Mouse (Mus musculus): Measurements from ENCODE around the gene Dtx4. TPM values are rescaled to one million over a fixed set of nuclear protein-coding genes. Genes with fewer than 3 reads are reported as not detected.

Dtx4 gene
- polyA plus RNA-seq, 1 experiment from 2014 or later, result 2.1 TPM

DNA sequence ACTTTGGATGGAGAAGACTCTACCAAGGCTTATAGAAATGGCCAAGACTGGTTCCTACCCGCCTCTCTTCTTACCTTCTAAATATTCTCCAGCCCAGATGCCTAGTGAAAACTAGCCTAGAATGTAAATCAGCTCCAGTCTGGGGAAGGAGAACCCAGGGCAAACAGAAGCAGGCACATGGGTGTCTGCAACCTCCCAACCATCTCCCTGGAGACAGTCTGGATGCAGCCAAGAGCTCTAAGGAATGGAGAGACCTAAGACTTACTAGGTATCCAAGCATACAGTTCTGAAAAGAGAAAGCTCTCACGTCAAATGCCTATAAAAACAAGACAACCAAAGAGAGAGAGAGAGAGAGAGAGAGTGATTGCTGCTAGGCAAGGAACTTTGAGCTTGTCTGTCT, 3.3 kb downstream of the Dtx4 start:
- Histone ChIP-seq H3K9ac (replicated peaks) (no peak overlapping the region), H3K4me1 (ENCODE audit: insufficient read depth) (peaks cover 6% of the 10 kb centered on the region), H3K9me3 (ENCODE audit: low read length) (no peaks in the 10 kb centered on the region), H3K4me2 (ENCODE audit: low read depth, low read length) (no peak overlapping the region), H3K27ac (ENCODE audit: low read depth) (no peak overlapping the region), H3K27me3 (ENCODE audit: insufficient read depth, low read length) (no peaks in the 10 kb centered on the region; the same call in 1 of the 2 replicates), H3K36me3 (replicated peaks; ENCODE audit: insufficient read depth, low read length) (no peaks in the 10 kb centered on the region), H3K4me3 (ENCODE audit: low read depth, low read length) (no peak overlapping the region)
- ATAC-seq, result no peak
- no peak for DNase-seq
- no peak for TF ChIP-seq EP300 (IDR thresholded peaks at IDR 0.05; ENCODE audit: low read depth)
- TF ChIP-seq CTCF (IDR thresholded peaks at IDR 0.05; ENCODE audit: low read depth), result no peak
- WGBS (ENCODE audit: insufficient replicate concordance), result 73% methylated on average over 2 of the region's 2 CpGs

DNA sequence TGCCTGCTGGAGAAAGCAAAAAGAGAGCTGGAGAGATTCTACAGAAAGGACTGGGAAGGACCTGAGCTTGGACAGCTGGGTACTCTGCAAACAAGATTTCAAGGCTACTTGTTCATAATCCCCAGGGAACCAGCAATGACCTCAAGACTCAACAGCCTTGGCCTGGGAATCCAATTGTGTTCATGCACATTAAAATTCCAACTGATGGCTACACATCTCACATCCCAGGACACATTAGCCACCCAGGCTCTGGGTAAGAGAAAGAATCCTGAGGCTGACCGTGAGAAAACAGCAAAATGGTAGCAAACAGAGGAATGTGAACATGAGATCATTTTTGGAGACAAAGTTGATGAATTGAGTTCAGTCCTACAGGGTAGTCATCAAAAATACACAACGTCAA, 5.0 kb downstream of the Dtx4 start:
- H3K36me3 ChIP-seq (replicated peaks; ENCODE audit: insufficient read depth, low read length), result peaks cover 4% of the 10 kb centered on the region; the same call in 1 of the 2 replicates
- H3K4me2 ChIP-seq (ENCODE audit: low read depth, low read length), result no peak overlapping the region
- ATAC-seq (no peak), DNase-seq (no peak)
- 85% methylated on average over 2 of the region's 2 CpGs for WGBS (ENCODE audit: insufficient replicate concordance)
- H3K9me3 ChIP-seq (ENCODE audit: low read length), result no peaks in the 10 kb centered on the region
- H3K9ac ChIP-seq (replicated peaks), result no peak overlapping the region
- no peak overlapping the region for H3K4me3 ChIP-seq (ENCODE audit: low read depth, low read length)
- no peak for TF ChIP-seq EP300 (IDR thresholded peaks at IDR 0.05; ENCODE audit: low read depth)
- peaks cover 6% of the 10 kb centered on the region for H3K4me1 ChIP-seq (ENCODE audit: insufficient read depth)
- no peaks in the 10 kb centered on the region; the same call in 1 of the 2 replicates for H3K27me3 ChIP-seq (ENCODE audit: insufficient read depth, low read length)
- no peak overlapping the region for H3K27ac ChIP-seq (ENCODE audit: low read depth)

DNA sequence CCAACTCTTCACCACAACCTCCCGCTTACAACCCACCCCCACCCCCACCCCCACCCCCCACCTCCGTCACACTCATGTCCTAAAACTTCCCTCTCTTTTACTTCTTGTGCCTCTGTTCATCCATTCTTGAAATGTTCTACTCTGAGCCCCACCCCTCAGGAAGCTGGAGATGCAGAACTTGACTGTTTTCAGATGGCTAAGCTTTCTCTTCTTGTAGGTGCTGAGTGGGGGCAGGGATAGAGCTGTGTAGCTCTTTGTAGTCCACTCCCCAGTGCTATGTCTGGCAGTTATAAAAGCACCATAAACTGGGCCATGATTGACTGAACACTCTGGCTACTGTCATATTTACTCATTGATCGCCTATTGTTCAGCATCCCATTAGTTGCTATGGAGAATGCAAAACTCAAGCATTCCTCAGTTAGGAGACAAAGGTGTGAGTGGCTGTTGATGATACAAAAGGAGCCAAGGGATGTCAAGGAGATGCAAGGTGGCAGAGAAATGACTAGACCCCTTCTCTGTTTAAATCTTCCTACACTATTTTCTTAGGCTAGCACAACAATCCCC, 6.2 kb downstream of the Dtx4 start:
- Histone ChIP-seq H3K27ac (ENCODE audit: low read depth) (no peak overlapping the region), H3K4me3 (ENCODE audit: low read depth, low read length) (no peak overlapping the region), H3K4me1 (ENCODE audit: insufficient read depth) (no peaks in the 10 kb centered on the region; the same call in 1 of the 2 replicates), H3K4me2 (ENCODE audit: low read depth, low read length) (no peak overlapping the region), H3K27me3 (ENCODE audit: insufficient read depth, low read length) (no peaks in the 10 kb centered on the region), H3K9me3 (ENCODE audit: low read length) (no peaks in the 10 kb centered on the region), H3K36me3 (replicated peaks; ENCODE audit: insufficient read depth, low read length) (peaks cover 6% of the 10 kb centered on the region), H3K9ac (replicated peaks) (no peak overlapping the region)
- TF ChIP-seq CTCF (IDR thresholded peaks at IDR 0.05; ENCODE audit: low read depth) (no peak), EP300 (IDR thresholded peaks at IDR 0.05; ENCODE audit: low read depth) (no peak)
- ATAC-seq (no peak), DNase-seq (no peak)
- 58% methylated on average over 3 of the region's 3 CpGs for WGBS (ENCODE audit: insufficient replicate concordance)

DNA sequence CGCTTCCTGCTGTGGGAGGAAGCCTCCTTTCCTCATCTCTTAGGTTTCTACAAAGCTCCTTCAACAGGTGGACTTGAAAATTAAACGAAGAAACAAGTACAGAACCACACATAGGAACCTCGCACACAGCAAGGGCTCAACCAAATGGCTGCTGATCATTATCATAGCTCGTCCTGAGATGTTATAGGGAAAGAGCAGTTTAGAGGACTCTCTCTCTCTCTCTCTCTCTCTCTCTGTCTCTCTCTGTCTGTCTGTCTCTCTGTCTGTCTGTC, 7.1 kb downstream of the Dtx4 start:
- no peaks in the 10 kb centered on the region for H3K9me3 ChIP-seq (ENCODE audit: low read length)
- H3K36me3 ChIP-seq (replicated peaks; ENCODE audit: insufficient read depth, low read length), result peaks cover 6% of the 10 kb centered on the region
- H3K4me2 ChIP-seq (ENCODE audit: low read depth, low read length), result no peak overlapping the region
- H3K27me3 ChIP-seq (ENCODE audit: insufficient read depth, low read length), result no peaks in the 10 kb centered on the region
- ATAC-seq, result no peak
- H3K27ac ChIP-seq (ENCODE audit: low read depth), result no peak overlapping the region
- 62% methylated on average over 4 of the region's 4 CpGs for WGBS (ENCODE audit: insufficient replicate concordance)
- no peak for DNase-seq
- H3K4me1 ChIP-seq (ENCODE audit: insufficient read depth), result peaks cover 6% of the 10 kb centered on the region; the same call in 1 of the 2 replicates
- no peak overlapping the region for H3K4me3 ChIP-seq (ENCODE audit: low read depth, low read length)
- no peak overlapping the region for H3K9ac ChIP-seq (replicated peaks)
- TF ChIP-seq CTCF (IDR thresholded peaks at IDR 0.05; ENCODE audit: low read depth) (no peak), EP300 (IDR thresholded peaks at IDR 0.05; ENCODE audit: low read depth) (no peak)

DNA sequence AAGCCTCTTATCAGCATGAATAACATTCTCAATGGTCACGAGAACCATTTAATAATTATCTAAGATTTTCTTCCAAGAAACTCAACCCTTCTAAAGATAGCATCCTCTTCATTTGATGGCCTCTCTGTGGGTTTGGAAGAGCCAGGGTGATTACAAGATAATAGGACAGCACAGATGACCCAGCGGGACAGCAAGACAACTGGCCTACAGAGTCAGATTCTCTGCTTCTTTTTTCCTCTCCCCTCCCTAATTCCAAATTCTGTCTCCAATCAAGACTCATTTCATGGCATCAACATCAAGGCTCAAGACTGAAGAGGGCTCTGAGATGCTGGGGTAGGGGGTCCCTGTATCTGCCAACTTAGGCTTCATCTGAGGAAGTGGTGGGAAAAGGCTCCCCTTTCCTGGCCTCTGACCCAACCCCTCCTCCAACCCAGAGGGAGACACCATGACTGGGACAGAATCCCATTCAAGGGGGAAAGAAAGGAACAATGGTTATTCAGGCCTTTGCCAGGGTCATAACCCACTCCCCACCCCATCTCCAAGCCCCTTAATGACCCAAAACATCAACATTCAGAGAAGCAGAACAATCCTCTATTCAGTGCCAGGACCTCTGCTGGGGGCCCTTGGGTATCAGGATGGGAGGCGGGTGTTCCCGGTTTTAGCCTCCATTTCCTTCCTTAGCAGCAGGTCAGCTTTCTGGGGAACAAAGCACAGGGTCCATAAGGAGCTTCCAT, 7.6 kb downstream of the Dtx4 start:
- Histone ChIP-seq H3K4me2 (ENCODE audit: low read depth, low read length) (no peak overlapping the region), H3K9ac (replicated peaks) (no peak overlapping the region), H3K4me1 (ENCODE audit: insufficient read depth) (peaks cover 6% of the 10 kb centered on the region; the same call in 1 of the 2 replicates), H3K4me3 (ENCODE audit: low read depth, low read length) (no peak overlapping the region), H3K27ac (ENCODE audit: low read depth) (no peak overlapping the region), H3K27me3 (ENCODE audit: insufficient read depth, low read length) (no peaks in the 10 kb centered on the region), H3K9me3 (ENCODE audit: low read length) (no peaks in the 10 kb centered on the region), H3K36me3 (replicated peaks; ENCODE audit: insufficient read depth, low read length) (peaks cover 6% of the 10 kb centered on the region)
- WGBS (ENCODE audit: insufficient replicate concordance), result 62% methylated on average over 4 of the region's 4 CpGs
- TF ChIP-seq EP300 (IDR thresholded peaks at IDR 0.05; ENCODE audit: low read depth) (no peak), CTCF (IDR thresholded peaks at IDR 0.05; ENCODE audit: low read depth) (no peak)
- no peak for DNase-seq
- ATAC-seq, result no peak

DNA sequence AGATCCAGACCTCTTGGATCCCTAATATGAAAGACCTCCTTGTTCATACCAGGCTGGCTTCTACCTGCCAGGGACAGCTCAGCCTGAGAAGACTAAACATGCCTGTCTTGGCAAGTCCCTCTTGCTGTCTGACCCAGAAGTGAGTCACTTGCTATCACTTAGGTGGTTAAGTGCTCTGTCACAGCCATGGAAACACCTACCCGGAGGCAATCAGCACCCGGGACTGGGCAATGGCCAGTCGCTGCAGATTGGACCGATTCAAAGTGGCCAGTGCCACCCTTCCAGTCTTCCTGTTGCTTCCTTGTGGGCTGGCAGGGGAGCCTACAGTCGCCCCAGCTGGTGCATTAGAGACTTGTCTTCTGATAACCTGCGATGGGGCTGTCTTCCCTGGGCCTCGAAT, 9.6 kb downstream of the Dtx4 start:
- Histone ChIP-seq H3K9me3 (ENCODE audit: low read length) (no peaks in the 10 kb centered on the region), H3K4me3 (ENCODE audit: low read depth, low read length) (no peak overlapping the region), H3K4me2 (ENCODE audit: low read depth, low read length) (no peak overlapping the region), H3K27ac (ENCODE audit: low read depth) (no peak overlapping the region), H3K27me3 (ENCODE audit: insufficient read depth, low read length) (no peaks in the 10 kb centered on the region), H3K4me1 (ENCODE audit: insufficient read depth) (peaks cover 21% of the 10 kb centered on the region), H3K36me3 (replicated peaks; ENCODE audit: insufficient read depth, low read length) (peaks cover 6% of the 10 kb centered on the region), H3K9ac (replicated peaks) (no peak overlapping the region)
- 73% methylated on average over 7 of the region's 7 CpGs for WGBS (ENCODE audit: insufficient replicate concordance)
- TF ChIP-seq CTCF (IDR thresholded peaks at IDR 0.05; ENCODE audit: low read depth) (no peak), EP300 (IDR thresholded peaks at IDR 0.05; ENCODE audit: low read depth) (no peak)
- no peak for DNase-seq
- ATAC-seq, result no peak
